Mouse (Mus musculus) embryonic fibroblast, embryonic 13.5 days (primary cell): ENCODE measurements around the gene Slc25a11.

Source experiments
- CTCF ChIP-seq: IDR thresholded peaks from 2 replicates; pipeline ENCODE4 v1.5.1; 2011; ENCODE audit warnings: mild to moderate bottlenecking, control low read depth, low read length, moderate library complexity, borderline replicate concordance; ENCODE audit not compliant: insufficient read depth
- POLR2A ChIP-seq: IDR thresholded peaks from 2 replicates; pipeline ENCODE4 v1.6.1; 2011; ENCODE audit warnings: low read depth, mild to moderate bottlenecking, control low read depth, low read length, moderate library complexity

DNA sequence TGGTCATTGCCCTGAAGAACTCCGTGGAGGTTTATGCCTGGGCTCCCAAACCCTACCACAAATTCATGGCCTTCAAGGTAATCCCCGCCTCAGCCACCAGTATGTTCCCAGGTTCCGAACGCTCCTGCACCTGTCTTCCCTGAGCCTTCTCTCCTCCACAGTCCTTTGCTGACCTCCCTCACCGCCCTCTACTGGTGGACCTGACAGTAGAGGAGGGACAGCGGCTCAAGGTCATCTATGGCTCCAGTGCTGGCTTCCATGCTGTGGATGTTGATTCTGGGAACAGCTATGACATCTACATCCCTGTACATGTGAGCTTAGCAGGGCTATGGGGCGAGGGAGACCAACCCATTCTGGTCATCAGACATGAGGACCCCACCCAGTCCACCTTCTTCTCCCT lies 34.8 kb downstream of the Slc25a11 start:
- TF ChIP-seq POLR2A (no peak), CTCF (peak; percentile 39; the same call in 1 of the 2 replicates)
